Mouse (Mus musculus): ENCODE results near the gene Lhx9.

Lhx9 gene

GRCm38 (mm10) chr1:138848511-138849109 is at the start of gene Lhx9:
Gene Lhx9 (minus strand): TSS chr1:138848577.
- no peak for DNase-seq (ENCODE audit: low read depth, low spot score)

- no peak for DNase-seq (ENCODE audit: low read depth, low spot score)
Observed at GRCm38 (mm10) chr1:138896088-138896487, 47.7 kb upstream of the Lhx9 start.

GRCm38 (mm10) chr1:138877470-138878254 is 29.3 kb upstream of the Lhx9 start:
- no peak for DNase-seq (ENCODE audit: low read depth, low spot score)

GRCm38 (mm10) chr1:138876371-138877045 is 28.1 kb upstream of the Lhx9 start:
- no peak for DNase-seq (ENCODE audit: low read depth, low spot score)

GRCm38 (mm10) chr1:138856101-138856950 is 7.9 kb upstream of the Lhx9 start, which contains the start of gene 2310009B15Rik:
Gene 2310009B15Rik (minus strand): TSS chr1:138856852.
- DNase-seq (ENCODE audit: low read depth, low spot score) = peak; percentile 74

GRCm38 (mm10) chr1:138850823-138851222 is 2.4 kb upstream of the Lhx9 start:
- DNase-seq (ENCODE audit: low read depth, low spot score) = no peak

GRCm38 (mm10) chr1:138850161-138850539 is 1.8 kb upstream of the Lhx9 start:
- no peak for DNase-seq (ENCODE audit: low read depth, low spot score)

- DNase-seq (ENCODE audit: low read depth, low spot score) = no peak
Observed at GRCm38 (mm10) chr1:138849531-138850160, 1.3 kb upstream of the Lhx9 start.

GRCm38 (mm10) chr1:138848026-138848425 is 351 bp downstream of the Lhx9 start:
- DNase-seq (ENCODE audit: low read depth, low spot score) = no peak

- no peak for DNase-seq (ENCODE audit: low read depth, low spot score)
Observed at GRCm38 (mm10) chr1:138847146-138847545, 1.2 kb downstream of the Lhx9 start.

- no peak for DNase-seq (ENCODE audit: low read depth, low spot score)
Observed at GRCm38 (mm10) chr1:138846581-138846980, 1.8 kb downstream of the Lhx9 start.

- no peak for DNase-seq (ENCODE audit: low read depth, low spot score)
Observed at GRCm38 (mm10) chr1:138846131-138846530, 2.2 kb downstream of the Lhx9 start.

GRCm38 (mm10) chr1:138845481-138845880 is 2.9 kb downstream of the Lhx9 start:
- no peak for DNase-seq (ENCODE audit: low read depth, low spot score)

GRCm38 (mm10) chr1:138844166-138844565 is 4.2 kb downstream of the Lhx9 start:
- no peak for DNase-seq (ENCODE audit: low read depth, low spot score)

GRCm38 (mm10) chr1:138843361-138844091 is 4.9 kb downstream of the Lhx9 start:
- DNase-seq (ENCODE audit: low read depth, low spot score) = no peak

GRCm38 (mm10) chr1:138842756-138843155 is 5.6 kb downstream of the Lhx9 start:
- DNase-seq (ENCODE audit: low read depth, low spot score) = no peak

- DNase-seq (ENCODE audit: low read depth, low spot score) = peak; percentile 35
Observed at GRCm38 (mm10) chr1:138842315-138842714, 6.1 kb downstream of the Lhx9 start.

- peak; percentile 21 for DNase-seq (ENCODE audit: low read depth, low spot score)
Observed at GRCm38 (mm10) chr1:138841306-138842095, 6.9 kb downstream of the Lhx9 start.

GRCm38 (mm10) chr1:138840440-138841305 is 7.7 kb downstream of the Lhx9 start:
- no peak for DNase-seq (ENCODE audit: low read depth, low spot score)

Measured in 3T3-L1 (cell line).